Mouse (Mus musculus) heart, adult 2 months (tissue): ENCODE results near the gene Gfpt1.

Experiments
- CTCF ChIP-seq: fragments of 200-600 bp; IDR thresholded peaks from 2 replicates; pipeline ENCODE4 v1.8.1; 2022; ENCODE audit warnings: antibody characterized with exemption, mild to moderate bottlenecking, moderate library complexity
- EP300 ChIP-seq: fragments of 200-500 bp; IDR thresholded peaks from 2 replicates; pipeline ENCODE4 v1.6.1; 2011; ENCODE audit warnings: low read depth, low read length, control low read depth; ENCODE audit not compliant: insufficient read depth
- POLR2A ChIP-seq: fragments of 200-500 bp; IDR thresholded peaks from 2 replicates; pipeline ENCODE4 v1.6.1; 2011; ENCODE audit warnings: mild to moderate bottlenecking, low read depth, low read length, control low read depth; ENCODE audit not compliant: insufficient read depth

- TF ChIP-seq CTCF (no peak), POLR2A (peak; percentile 99), EP300 (0 out of 2 replicates have a peak, but pooled peaks have one; percentile 10)
Measured at GRCm38 (mm10) chr6:87042337-87043130, at the start of gene Gfpt1.
